Mouse (Mus musculus) heart, postnatal 25 days (tissue): Measurements from ENCODE around the gene Cfap58. TPM values are rescaled to one million over a fixed set of nuclear protein-coding genes. Genes with fewer than 3 reads are reported as not detected.

Experiments used
- DNase-seq: peaks from one replicate; pipeline ENCODE4 v3.0.0; 2022; ENCODE audit warnings: low spot score
- intact Hi-C: fragments of 180-260 bp; cut with DNase I; formaldehyde crosslinking; loops from one replicate; pipeline ENCODE4 v1.15.1; 2025
- total RNA-seq, 2 experiments: library from RNA; stranded (reverse); gene quantifications; 2 replicates each; pipeline ENCODE4 v1.2.3; 2021

Cfap58 gene
- total RNA-seq, 2 experiments from 2014 or later: 2.6 to 3.3 TPM

DNA sequence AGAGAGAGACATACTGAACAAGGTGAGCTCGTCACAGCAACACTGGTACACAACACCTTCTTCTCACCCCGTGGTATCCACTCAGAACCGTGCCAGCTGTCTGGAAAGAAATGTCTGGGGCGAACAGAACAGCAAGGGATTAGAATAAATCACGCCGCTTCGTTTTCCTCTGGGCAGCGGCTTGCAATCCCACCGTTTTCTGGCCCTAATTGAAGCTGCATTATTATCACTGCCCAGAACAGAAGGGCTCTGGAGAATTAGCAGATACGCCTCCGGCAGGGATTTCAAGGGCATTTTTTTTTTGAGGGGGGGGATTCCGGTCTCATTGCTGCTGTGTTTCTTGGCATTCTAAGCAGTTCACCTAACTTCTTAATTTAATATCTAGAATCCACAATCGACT is 20.7 kb downstream of the Cfap58 start:
- DNase-seq: no peak
- intact Hi-C loops: no loop called here

DNA sequence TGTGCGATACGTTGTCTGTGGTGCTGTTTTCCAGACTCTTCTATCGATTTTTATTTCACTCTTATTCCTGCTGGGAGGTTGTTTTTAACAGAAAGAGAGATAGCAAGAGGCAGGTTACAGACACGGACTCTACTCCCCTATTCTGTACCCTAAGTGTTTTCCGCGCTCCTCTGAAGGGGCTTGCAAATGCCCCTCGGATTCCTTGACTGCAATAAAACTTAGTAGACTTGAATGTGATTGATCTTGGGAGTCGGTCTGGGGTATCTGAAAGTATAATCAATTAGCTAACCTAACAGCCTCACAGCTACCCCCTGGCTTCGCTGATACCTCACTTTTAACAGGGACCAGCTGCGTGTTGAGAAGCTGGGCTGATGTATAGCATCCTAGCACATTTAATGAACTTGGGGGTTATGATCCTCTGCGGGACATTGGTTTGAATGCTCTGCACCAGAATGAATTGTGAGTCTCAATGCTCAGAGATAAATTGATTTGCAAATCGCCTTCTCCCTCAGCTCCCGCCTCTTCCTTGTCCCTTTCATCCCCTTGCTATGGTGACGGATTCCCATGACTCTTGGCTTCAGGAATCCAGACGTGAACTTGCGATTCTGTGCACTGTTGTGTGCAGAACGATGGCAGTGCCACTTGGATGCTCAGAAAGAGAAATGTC is 31.7 kb downstream of the Cfap58 start:
- no peak for DNase-seq
- intact Hi-C loops: no loop called here

DNA sequence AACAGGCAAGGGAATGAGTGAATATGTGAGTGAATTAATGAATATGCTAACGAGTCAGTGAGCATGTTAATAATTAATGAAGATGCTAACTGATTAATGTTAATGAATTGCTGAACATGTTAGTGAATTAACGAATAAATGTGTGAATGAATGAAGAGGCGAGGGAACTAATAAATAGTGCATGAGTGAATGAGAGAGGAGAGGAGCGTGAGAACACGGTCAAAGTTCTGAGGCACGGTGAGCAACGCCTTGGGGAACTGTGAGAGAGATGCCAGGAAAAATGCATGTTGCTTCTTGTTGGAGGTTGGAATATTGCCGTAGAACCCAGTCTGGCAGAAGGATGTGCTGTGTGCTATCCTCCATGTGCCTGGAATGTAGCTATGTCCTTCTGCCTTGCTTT is 33.6 kb downstream of the Cfap58 start:
- intact Hi-C loops: no loop called here
- no peak for DNase-seq

DNA sequence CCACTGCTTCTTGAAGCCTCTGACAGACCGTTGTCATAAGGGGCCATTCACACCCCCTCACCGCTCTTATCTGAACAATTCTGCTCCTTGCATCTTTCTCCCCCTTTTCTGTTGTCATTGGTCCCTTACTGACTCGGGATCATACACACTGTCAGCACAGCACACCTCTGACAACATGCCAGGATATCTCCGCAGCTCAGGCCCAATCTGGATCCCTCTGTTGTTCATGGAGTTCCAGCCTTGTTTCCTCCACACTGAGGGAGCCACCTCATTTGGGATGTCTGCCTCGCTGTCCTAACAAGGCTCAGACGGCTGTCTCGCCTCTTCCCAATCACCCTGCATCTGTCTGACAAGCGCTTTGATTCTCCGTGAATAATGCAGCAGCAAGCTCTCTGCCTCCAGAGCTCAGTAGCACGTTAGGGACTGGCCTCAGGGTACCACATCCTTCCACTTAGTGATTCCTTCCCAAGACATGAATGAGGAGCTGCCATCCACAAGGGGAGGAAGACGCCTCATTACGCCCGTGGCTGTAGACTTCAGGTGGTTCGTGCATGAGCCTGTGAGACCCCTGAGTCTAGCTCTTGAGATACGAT is 40.7 kb downstream of the Cfap58 start:
- intact Hi-C loops: no loop called here
- no peak for DNase-seq

DNA sequence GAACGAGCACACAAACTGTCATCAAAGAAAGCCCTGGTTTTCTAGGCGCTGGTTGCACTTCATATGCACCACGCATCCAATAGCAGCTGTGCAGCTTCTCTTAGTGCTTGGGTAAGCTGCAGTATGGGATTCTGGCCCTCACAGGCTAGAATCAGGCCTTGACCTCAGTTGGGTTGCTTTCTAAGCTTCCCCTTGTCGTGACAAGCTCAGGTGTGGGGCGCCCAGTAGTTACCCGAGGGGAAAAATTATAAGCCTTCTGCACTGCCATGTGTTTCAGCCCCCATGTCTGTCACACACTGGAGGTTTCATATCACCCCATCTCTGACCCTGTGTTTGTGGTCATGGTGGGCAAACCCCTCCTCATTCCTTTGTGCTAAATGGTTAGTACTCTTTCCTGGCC is 42.0 kb downstream of the Cfap58 start:
- DNase-seq: no peak
- intact Hi-C loops: no loop called here

DNA sequence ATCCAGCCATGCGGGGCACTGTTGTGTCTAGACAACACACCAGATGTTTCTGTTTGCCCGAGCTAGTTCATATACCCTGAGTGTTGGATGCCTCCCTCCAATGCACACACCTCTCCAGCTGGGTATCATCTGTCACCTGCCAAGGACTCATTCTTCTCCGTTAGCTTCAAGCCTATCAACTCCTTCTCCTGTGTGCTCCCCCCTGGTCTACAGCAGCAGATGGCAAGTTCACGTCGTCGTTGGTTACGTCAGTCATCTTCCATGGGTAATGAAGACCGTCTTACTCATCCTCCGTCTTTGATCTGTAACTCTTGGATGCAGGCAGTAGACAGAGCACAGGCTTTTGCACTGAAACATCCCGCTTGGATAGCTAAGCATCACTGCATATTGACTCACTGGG is 42.8 kb downstream of the Cfap58 start:
- DNase-seq: no peak
- intact Hi-C loops: no loop called here

DNA sequence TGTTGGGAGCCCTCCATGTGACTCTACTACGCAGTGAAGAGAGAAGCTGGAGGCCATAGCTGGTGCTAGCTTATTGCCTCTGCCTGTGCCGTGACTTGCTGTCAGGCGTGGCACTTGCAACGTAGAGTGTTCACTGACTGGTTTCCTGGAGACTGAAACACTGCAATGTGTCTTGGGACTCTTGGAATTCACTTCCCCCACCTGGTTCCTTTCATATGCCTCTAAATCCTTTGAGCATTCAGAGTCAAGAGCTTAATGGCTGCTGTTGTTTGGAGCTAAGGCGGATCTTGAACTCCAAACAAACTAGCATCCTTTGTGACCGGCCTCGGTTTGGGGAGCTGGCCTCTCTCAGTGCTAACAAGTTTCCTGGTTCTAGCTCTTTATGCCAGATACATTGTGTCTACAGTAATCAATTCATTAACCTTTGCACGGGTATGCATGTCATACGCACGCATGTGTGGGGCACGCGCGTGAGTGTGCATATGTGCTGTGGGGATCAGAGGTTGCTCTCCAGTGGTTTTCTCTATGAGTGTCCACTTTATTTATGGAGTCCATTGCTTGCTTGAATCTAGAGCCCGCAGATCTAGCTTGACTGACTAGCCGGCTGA is 48.2 kb downstream of the Cfap58 start:
- intact Hi-C loops: loop anchor here (5.0 kb wide), 1 partner anchor 1757 kb away; no protein-coding TSS in a partner anchor
- DNase-seq: no peak

DNA sequence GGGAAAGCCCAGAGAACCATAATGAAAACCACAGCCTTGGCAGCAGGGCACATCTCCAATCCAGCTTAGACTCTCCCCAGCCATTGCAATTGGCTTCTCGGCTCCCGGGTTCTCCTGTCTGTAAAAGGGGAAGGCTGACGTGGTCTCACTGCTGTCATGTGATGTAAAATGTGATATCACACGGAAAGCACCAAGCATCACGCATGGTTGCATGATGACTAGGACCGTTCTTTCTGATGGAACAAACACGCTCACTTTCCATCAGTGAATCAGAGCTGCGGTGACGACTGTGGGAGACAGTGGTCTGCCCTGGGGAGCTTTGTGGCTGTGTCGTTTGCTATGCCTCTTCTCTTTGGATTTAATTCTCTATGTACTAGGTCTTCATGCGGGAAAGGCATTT is 50.5 kb downstream of the Cfap58 start:
- intact Hi-C loops: loop anchor here (5.0 kb wide), 1 partner anchor 1754 kb away; no protein-coding TSS in a partner anchor
- DNase-seq: no peak

DNA sequence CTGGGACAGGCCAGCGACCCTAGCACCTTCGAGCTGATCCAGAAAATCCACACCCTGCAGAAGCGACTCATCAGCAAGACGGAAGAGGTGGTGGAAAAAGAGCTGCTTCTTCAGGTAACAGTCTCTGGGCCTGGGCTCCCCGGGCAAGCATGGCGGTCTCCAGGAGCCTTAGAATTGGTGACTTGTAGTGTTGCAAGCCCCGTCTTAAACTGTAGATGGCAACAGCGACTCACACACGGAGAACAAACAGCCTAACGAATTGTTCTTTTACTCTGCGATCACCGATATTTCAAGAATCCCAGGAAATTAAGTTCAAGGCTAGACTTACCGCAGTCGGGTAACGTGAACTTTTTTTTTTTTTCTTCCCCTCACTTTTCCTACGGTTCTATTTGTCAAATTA is 51.0 kb downstream of the Cfap58 start:
- intact Hi-C loops: loop anchor here (5.0 kb wide), 1 partner anchor 1754 kb away; no protein-coding TSS in a partner anchor
- no peak for DNase-seq

DNA sequence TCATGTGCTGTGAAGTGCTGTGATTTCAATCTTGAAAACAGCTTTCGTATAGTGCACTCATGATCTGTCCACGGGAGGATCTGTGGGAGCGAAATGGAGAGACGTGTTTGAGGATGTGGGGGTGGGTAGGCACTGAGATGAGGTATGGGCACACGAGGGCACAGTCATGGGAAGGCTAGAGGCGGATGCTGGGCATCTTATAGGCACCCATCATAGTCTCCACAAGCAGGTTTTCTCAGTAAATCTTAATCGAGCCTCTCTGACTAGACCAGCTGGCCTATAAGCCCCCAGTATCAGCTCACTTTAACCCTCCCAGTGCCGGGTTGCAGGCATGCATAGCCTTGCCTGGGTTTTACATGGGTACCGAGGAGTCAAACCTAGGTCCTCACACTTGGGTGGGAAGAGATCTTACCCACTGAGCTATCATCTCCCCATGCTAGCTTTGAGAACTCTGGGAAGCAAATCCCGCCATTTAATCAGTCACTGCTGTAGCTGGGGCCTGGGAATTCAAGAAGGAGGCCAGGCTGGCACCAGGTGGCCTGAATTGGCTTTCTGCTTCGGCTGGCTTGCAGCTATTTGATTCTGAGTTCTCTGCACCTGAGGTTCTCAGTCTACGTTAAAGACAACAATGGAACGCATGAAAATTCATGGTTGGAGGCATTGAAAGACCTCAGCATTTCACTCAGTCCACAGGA is 51.6 kb downstream of the Cfap58 start:
- intact Hi-C loops: loop anchor here (5.0 kb wide), 1 partner anchor 1753 kb away; no protein-coding TSS in a partner anchor
- DNase-seq: no peak

DNA sequence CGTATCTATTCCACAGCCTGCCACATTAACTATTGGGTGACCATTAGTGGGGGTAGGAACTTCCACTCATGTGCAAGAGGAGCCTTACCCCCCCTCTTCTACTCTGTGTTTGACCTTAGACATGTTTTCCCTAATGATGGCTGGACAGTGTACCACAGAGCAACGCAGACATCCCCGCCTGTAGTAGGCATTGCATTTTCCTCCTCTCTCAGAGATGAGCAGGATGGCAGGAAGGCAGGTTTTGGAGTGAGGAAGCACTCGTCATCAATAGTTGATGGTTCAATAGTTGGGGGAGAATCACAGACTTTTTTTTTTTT is 52.1 kb downstream of the Cfap58 start:
- no peak for DNase-seq
- intact Hi-C loops: loop anchor here (5.0 kb wide), 1 partner anchor 1753 kb away; no protein-coding TSS in a partner anchor

DNA sequence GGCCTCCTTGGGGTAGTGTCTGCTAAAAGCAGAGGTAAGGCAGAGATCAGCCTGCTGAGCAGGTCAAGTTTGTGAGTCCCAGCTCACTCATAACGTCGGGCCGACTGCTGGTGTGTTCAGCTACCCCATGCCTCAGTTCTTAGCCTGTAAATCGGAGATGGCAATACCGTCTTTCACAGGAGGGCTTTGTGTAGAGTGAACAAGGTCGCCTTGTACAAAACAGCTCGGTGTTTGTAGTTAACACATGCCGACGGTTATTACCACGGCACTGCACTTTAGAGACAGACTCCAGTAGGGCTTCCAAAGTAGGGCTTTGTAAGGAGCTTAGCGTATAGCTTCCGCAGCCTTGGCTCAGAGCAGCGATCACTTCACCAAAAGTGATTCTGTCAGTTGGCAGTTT is 63.8 kb downstream of the Cfap58 start:
- DNase-seq: no peak
- intact Hi-C loops: no loop called here

DNA sequence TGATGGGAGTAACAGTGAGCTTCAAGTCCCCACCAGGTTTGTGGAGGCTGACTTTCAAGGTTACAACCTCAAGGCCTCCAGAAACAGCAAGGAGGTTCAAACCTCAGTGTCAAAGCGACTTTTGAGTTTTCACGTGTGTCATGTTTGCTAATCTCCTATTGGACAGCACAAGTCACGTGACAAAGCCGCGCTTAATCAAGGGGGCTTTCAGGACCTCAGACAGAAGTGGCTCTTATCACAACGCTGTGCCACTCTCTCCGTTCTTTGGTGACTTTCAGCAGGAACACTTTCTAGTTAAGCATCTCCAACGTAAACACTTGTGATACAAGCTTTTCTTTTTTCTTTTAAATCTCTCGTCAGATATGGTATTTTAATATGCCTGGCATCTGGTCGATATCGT is 64.3 kb downstream of the Cfap58 start:
- no peak for DNase-seq
- intact Hi-C loops: no loop called here

DNA sequence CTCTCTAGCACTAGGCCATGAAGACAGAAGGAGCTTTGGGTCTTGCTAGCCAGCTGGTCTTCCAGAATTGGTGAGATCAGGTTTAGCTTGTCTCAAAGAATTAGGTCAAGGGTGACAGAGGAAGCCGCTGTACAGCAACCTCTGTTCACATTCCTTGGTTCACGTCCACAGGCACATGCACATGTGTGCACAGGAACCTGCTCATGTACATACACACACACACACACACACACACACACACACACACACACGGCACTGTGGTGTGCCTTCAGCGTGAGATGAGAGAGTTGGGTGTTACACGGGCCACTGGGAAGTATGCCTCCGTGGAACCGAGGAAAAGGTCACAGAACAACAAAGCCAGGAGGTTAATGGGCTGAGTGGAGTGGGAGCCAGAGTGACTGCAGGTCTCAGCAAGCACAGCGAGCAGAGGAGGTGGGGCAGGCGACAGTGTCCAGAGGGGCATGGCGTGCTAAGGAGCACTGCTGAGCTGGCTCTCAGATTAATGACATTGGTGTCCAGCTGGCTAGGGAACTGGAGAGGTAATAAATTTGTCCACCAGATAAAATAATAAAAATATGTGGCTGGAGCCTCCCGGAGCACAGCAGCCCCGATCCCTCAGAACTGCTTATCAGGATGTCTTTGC is 71.4 kb downstream of the Cfap58 start:
- no peak for DNase-seq
- intact Hi-C loops: no loop called here

DNA sequence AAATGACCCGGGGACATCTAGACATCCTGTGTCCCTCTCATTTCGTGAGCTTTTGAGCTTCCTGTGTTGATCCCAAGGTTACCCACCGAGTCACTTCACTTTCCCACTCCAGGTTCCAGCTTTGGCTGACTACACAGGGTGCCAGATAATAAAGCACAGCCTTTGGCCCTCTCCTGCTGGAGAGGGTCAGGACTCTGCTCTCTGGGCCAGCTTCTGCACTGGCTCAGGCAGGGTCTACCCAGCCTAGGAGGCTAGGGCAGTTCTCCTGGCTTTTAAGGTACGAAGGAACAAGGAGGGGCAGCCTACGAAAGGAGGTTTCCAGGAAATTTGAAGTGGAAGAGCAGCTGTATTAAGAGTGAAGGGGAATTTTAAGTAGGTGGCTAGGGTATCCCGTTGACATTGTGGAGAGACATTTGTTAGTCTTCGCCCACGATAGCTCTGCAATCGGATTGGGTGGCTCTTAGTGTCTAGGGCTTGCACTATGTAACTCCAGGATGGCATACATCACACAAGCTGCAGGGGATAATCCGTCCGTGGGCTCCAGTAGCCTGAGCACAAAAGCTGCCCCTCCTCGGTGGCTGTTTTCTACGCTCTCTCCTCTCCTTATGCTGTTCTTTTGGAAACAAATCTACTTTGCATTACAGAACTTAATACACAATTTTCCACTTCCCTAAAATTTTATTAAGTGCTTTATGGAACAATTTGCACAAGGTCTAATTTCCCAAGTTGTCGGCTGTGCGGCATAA is 72.3 kb downstream of the Cfap58 start:
- intact Hi-C loops: no loop called here
- DNase-seq: no peak

DNA sequence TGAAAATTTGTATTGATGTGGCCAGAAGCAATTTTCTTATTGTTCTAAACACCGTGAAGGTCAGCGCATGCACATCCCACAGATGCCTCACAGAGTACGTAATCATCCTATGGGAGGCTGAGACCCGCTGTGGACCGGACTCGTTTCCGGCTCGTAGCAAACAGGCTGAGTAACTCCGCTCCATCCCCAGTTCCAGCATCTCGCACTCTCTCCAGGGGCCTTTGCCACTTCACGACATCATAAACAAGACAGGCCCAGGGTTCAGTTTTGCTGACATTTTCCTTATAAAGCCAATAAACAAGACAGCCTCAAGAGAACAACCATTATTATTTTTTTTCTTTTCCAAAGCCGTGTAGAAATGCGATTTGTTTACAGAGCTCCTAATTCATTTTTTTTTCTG is 82.6 kb downstream of the Cfap58 start:
- no peak for DNase-seq
- intact Hi-C loops: no loop called here

DNA sequence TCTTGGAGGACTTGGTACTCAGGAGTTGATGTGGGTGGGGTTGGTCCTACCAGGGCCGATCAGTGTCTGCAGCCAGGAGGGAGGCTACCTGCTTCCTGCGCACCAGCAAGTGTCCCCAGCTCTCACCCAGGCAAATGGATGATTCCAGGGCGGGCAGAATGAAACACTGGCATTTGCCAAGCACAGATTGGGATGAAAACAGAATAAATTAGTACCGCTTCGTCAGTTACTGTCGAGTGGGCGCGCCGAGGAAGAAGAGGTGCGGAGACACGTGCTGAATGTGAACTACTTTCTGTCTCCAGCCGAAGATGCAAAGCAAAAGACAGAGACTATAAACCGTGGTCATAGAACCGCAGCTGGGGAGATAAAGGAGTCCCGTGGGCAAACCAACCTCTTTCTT is 84.0 kb downstream of the Cfap58 start:
- intact Hi-C loops: no loop called here
- no peak for DNase-seq

DNA sequence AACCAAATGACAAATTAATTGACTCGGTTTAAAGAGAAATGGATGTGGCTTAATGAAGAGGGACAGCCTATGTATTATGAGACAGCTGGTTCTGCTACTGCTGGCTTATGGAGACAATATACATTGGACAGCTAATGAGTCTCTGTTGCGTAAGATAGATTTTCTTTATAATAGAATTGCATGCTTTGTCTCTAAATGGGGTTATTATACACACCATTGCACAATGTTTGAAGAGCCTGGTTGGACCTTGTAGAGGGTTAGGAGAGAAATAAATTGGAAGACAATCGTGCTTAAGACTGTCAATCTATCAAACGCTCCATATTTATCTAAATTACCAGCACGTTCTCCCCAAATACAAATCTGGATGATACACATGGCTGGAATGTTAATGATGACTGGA is 85.3 kb downstream of the Cfap58 start:
- DNase-seq: no peak
- intact Hi-C loops: no loop called here

DNA sequence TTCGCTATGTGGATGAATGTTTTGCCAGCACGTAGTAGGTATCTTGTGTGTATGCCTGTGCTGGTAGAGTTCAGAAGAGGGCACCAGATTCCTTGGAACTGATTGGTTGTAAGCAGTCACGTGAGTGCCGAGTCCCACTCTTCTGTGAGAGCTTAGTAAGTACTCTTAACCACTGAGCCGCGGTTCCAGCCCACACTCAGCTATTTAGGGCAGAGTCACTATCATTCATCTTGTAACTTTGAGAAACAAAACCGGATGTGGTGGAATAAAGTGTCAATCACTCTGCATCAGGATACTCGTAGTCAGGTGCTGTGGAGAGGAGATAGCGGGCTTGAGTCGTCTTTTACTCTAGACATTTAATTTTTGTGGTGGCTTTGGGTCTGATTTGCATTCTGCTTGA is 86.3 kb downstream of the Cfap58 start:
- intact Hi-C loops: no loop called here
- no peak for DNase-seq

DNA sequence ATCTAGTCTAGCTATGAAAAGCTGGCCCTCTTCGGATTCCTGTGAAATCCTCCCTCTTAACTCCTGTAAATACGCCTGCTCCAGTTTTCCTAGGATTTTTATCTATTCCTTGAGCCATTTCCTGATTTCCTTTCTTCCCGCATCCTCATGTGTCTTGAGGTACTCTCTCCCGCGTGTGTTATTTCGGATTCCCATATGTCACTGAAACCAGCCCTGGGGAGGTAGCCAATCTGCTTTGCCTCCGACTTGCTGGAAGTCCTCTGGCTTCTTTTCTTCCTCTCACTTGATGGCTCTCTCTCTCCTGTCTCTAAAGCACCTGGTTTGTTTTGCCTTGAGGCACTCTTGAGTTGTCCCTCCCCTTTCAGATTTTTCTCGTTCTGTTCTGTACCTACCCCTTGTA is 87.9 kb downstream of the Cfap58 start:
- no peak for DNase-seq
- intact Hi-C loops: no loop called here
